Mouse (Mus musculus) telencephalon, adult 2 months (tissue): ENCODE measurements around the gene Gm28044.
"Not testable (repeated sequence)": the region's sequence is repeated elsewhere in the genome, so short reads cannot be mapped to it uniquely, and the experiment has no call there.

Experiments
- DNase-seq: peaks from one replicate; pipeline ENCODE4 v3.0.0-alpha.2; 2011; ENCODE audit warnings: low read depth, low spot score

The Gm28044 gene

GRCm38 (mm10) chr13:67360131-67360744, at the start of gene Gm28044, which contains the start of gene Zfp953:
Gm28044 (minus strand) TSS chr13:67360536.
Zfp953 (minus strand) TSS chr13:67360605.
- peak; percentile 85 for DNase-seq

- DNase-seq: peak; percentile 55
Measured at GRCm38 (mm10) chr13:67399183-67399903, 39.0 kb upstream of the Gm28044 start, which contains the start of gene Zfp429. Zfp429 (minus strand) TSS chr13:67399819.

- not testable (repeated sequence) for DNase-seq
Measured at GRCm38 (mm10) chr13:67376255-67376654, 15.9 kb upstream of the Gm28044 start.

GRCm38 (mm10) chr13:67375050-67375911, 14.9 kb upstream of the Gm28044 start, which contains the start of the genes Gm28041 and Zfp456:
Gm28041 (minus strand) TSS chr13:67375733.
Zfp456 (minus strand) TSS chr13:67375810.
- peak; percentile 27 for DNase-seq

GRCm38 (mm10) chr13:67351854-67352253, 8.5 kb downstream of the Gm28044 start:
- DNase-seq: no peak

- DNase-seq: no peak
Measured at GRCm38 (mm10) chr13:67343422-67343821, 16.9 kb downstream of the Gm28044 start.

GRCm38 (mm10) chr13:67332877-67333276, 27.5 kb downstream of the Gm28044 start:
- DNase-seq: no peak

GRCm38 (mm10) chr13:67332019-67332724, 28.2 kb downstream of the Gm28044 start, which contains the start of gene Zfp595:
Zfp595 (minus strand) TSS chr13:67332570.
- peak; percentile 92 for DNase-seq

GRCm38 (mm10) chr13:67306718-67307117, 53.6 kb downstream of the Gm28044 start:
- DNase-seq: no peak

GRCm38 (mm10) chr13:67305822-67306672, 54.3 kb downstream of the Gm28044 start, which contains the start of gene Zfp457:
Zfp457 (minus strand) TSS chr13:67306485.
- DNase-seq: peak; percentile 96

GRCm38 (mm10) chr13:67278314-67278713, 82.0 kb downstream of the Gm28044 start, which contains the start of gene Zfp458:
Zfp458 (minus strand) TSS chr13:67278466.
- DNase-seq: peak; percentile 34

GRCm38 (mm10) chr13:67269383-67270065, 90.8 kb downstream of the Gm28044 start:
- not testable (repeated sequence) for DNase-seq

GRCm38 (mm10) chr13:67268568-67269369, 91.6 kb downstream of the Gm28044 start:
- DNase-seq: peak; percentile 57
